Mouse (Mus musculus): Measurements from ENCODE around the gene Trmt61a.

The Trmt61a gene

DNA sequence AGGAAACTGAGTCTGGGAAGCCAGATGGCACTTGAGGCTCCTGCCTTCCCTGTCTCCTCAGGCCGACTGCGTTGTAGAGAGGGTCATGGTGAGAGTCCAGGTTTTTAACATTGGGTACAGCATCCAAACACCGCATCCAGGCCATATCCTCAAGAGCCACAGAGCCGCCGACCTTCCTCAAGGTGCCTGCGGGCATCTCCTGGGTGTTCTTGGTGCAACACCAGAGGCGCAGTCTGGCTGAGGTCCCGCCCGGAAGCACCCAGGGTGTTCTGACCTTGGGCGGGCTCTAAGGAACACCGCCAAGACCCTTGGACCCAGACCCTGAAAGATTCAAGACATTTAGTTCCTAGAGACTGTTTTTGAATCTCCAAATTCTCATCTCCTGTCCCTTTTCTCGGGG is 5.3 kb upstream of the Trmt61a start:
- no peak for DNase-seq

DNA sequence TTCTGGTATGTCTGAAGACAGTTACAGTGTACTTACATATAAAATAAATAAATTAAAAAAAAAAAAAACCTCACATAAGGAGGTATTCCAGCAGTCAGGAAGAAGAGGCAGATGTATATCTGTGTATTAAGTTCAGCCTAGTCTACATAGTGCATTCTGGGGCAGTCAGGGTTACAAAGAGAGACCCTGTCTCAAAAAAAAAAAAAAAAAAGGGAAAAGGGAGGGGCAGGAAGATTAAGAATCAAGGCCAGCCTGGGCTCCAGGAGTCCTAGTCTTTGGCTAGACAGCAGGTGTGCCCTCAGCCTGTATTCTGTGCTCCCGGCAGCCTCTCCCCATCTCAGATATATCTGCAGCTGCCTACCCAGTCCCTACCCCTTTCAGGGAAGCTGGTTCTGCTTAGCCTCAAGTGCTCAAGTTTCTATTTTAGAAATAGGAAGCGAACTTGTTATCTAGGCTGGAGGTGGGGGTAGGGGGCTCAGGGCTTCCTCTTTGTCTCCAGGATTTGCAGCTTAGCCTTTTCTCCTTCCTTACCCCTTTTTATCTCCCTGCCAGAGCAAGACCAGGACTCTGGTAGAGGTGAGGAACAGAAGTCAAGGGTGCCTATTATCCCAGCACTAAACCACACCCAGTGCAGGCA is 2.9 kb upstream of the Trmt61a start:
- DNase-seq = no peak

DNA sequence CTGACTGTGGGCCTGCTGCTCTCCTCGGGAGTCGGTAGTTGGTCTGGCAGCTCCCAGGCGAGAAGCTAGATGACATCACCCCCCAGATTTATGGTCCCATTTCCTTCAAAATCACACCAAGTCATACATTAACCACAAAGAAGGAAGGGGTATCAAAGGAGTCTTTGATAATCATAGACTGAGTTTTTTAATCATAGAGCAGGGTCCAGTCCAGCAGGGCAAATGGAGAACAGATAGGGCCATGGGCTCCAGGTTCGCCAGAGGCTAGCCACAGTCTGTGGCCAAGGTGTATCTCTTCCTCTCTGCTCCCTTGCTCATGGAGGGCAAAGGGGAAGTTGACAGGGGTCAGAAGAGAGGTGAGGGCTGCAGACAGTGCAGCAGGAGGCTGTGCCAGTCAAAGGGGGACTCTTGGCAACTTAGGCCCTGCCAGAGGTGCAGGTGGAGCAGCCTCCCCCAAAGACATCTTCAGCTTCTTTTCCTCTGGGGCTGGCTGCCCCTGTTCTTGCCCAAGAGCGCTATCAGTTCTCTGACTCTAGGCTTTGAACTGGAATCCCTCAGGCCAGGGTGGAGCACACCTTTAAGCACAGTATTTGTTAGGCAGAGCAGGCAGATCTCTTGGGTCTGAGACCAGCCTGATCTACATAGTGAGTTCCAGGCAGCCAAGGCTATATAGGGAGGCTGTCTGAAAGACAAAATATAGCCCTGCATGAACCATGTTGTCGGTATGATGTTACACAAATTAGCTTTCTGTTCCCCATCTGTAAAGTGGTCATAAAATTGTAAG is 1.9 kb upstream of the Trmt61a start:
- DNase-seq = no peak

DNA sequence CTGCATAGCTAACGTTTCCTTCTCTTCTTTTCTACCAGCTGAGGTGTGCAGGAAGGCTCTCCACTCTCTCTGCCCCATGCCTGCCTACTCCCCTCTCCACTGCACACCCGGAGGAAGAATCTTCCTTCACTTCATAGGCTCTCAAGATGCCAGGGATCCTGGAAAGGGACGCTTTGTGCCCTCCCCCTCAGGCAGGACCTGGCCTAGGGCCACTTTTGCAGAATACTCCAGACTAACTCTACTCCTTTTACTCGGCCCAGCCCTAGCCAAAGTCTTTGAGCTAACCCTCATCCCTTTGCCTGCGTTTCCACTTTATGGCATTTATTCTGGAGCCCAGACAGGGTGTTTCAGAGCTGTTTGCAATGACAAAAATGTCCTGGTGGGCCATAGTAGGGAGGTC is 484 bp upstream of the Trmt61a start:
- no peak for DNase-seq

DNA sequence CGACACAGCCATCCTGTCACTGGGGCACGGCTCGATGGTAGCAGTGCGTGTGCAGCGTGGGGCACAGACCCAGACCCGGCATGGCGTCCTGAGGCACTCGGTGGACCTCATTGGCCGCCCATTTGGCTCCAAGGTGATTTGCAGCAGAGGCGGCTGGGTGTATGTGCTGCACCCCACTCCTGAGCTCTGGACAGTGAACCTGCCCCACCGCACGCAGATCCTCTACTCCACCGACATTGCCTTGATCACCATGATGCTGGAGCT is 697 bp downstream of the Trmt61a start:
- DNase-seq = no peak

DNA sequence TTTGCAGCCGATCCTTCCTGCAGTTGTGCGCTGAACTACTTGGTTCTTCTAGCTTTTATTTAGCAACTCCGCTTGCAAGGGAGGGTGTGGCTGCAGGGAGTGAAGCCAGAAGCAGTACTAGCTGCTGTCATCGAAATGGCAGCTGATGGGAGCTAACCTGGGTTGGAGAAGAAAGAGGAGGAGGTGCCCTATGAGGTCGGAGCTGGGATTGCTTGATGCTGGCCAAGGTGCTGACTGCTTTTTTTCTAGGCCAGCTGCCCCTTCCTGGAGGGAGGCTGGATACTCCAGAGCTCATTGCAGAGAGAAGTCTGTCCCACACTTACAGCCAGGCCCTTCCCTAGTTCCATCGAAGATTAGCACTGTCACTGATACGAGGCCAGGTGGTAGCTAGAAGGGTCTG is 1.1 kb downstream of the Trmt61a start:
- no peak for DNase-seq

DNA sequence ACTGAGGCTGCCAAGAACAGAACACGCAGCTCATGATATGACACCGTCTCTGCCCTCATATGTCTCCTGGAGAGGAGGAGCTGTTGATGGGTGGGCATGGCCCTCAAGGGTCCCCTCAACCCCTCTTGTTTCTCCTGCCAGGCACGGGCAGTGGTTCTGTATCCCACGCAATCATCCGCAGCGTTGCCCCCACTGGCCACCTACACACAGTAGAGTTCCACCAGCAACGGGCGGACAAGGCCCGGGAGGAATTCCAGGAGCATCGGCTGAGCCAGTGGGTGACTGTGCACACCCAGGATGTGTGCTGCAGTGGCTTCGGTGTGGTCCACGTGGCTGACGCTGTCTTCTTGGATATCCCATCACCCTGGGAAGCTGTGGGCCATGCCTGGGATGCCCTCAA is 2.8 kb downstream of the Trmt61a start:
- DNase-seq = no peak

DNA sequence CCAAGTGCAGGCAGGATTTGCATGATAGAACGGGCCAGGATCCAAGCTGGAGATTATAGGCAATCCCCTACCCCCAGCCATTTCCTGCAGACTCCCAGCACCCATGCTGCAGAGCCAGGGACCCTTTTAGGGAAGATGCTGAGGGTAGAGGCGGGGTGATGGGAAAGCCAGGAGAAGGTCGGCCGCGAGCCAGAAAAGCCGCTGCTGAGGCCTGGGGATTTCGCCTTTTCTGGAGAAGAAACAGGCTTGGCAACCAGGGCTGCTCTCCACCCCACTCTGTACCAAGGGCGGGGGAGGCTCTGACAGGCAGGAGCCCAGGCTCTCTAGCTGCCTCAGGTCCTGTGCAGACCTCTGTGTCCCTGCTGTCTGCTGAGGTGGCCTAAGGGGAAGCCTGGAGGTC is 3.4 kb downstream of the Trmt61a start:
- no peak for DNase-seq

DNA sequence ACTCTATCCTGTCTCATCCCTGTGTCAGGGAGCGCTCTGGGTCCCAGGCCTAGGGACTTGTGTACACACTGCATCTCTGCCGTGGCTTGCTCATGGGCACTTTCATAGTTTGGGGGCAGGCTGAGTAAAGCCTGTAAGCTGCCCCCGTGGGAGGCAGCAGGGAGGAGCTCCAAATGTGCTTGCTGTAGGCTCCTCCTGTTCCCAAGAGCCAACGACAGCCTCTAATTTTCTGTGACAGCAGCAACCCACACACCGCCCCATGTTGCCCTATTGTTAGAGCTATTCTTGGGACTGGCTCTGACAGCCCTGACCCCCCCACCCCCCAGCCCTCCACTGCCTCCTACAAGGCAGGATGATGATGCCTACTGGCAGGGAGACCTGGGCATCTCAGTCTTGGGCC is 4.1 kb downstream of the Trmt61a start:
- DNase-seq = no peak

DNA sequence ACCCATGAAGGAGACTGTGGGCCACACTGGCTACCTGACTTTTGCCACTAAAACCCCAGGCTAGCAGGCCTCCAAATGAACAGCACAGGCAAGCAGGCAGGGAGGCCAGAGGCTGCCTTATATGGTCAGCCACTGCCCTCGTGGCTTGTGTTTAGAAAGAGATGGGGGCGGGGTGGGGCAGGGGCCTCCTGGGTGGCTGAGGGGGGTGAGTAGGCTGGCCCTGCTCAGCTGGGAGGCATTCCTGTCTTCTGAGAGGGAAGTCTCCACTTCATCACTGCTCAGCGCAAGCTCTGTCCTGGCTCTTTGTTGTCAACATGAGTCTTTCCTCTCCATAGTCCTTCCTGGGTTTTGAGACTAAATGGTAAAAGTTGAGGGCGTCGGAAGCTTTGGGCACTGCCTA is 4.9 kb downstream of the Trmt61a start:
- no peak for DNase-seq

DNA sequence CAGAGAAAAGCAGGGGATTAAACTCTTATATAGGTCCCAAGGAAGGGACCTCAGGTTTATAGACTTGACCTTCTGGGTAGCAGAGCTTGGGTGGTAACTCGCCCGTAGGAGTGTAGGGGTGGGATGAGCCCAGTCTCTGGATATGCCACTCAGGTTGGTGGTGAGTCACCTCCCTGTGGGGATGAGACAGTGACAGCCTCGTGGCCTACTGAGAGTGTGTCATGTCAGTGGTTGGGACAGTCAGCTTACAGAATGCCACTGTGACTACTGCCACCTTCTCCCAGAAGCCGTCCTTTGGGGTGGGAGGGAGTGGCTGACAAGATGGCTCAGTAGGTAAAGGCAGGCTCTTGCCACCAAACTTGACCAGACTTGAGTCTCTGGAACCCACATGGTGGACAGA is 8.5 kb downstream of the Trmt61a start:
- DNase-seq = no peak

DNA sequence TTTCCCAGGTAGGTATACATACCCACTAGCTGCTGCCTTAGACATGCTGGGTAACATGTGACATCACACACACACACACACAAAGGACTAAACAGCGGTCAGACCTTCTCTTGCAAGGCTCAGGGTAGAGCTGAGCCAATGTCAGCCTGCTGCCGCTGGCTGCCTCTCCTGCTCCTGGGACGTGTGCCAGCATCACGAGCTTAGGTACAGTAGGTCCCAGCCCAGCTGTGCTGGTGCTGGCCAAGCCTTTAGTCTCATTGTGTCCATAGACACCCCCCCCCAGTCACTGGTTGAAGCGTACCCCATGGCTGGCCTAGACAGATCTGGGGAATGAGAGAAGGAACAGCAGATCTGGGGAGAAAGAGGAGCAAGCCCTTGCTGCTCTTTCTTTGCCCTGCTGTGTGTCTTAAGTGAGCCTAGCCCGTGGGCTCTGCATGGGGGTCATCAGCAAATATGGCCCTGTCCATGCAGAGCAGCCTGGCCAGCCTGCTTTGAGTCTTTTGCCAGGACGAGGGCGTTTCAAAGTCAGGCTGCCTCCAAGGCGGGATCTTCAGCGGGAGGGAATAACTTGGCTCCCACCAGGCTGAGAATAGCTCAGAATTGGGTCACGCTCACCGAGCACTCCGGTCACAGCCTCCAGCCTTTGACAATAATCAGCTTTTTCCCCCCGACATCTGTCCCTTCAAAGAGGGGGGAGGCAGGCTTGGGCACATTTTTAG is 9.6 kb downstream of the Trmt61a start:
- DNase-seq = peak; percentile 71

DNA sequence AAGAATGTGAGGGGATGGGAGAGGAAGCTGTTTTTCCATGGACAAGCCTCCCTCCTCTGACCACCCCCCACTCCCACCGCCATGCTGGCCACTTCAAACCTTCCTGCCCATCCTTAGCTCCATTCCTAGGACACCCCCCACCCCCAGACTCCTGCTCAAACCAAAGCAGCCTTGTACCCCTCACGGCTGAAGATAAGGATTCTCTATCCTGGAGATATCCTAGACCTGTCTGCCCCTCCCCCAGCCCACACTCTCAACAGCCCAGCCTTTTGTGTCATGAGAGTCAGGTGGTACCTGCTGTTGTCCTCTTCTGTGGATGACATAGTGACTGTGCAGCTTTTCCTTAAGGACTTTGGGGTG is 10.1 kb downstream of the Trmt61a start:
- DNase-seq = no peak

DNA sequence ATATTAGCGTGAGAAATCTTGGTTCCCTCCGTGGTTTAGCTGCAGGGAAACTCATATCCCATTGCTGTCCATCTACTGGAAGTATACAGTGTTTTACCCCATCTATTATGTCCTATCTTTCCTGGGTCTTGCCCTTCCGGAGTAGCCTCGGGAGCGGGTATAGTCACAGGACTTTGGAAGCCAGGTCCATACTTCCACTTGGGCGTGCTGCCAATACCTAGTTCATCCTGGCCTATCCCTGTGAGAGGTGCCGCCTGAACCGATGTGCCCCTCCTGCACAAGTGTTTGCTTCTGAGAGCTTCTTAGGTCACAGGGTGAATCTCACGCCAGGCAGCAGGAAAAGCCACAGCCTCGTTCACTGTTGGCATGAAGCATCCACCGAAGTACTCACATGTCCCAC is 11.5 kb downstream of the Trmt61a start:
- peak; percentile 50 for DNase-seq

DNA sequence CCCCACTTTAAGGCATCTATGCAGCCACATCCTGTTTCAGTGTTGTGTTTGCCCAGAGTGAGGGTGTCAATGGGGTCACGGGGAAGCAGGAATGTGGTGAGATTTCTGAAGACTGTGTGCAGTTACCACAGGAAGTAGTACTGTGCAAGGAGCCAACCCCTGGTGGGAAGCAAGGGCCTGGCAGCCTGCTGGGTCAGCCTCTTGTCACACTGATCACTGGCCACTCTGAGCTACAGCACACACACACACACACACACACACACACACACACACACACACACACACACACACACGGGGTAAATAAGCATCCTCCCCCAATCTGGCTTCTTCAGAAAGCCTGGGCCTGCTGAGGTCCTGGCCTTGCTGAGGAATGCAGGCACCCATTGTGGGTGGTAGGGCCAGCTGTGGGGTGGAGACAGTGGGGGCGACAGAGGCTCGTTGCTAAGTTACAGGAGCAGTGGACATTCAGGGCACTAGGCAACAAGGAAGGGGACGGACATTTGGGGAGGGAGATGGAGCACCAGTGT is 13.5 kb downstream of the Trmt61a start:
- peak; percentile 56 for DNase-seq

DNA sequence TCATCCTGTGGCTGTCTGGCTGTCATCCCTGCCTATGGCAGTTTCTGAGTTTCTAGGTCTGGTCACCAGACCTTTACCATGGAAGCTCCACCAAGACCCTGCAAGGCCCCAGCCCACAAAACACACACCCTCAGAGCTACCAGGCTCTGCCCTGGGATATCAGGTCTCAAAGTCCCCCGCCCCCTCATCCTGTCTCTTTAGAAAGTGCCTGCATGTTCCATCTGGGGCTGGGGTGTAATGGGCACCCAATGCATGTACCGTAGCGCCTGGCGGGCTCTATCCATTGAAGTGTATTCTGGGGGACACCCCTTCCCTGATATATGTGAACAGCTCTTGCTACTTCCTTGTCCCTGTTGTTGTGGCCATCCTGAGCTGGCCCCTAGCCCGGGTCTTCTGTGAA is 15.0 kb downstream of the Trmt61a start:
- DNase-seq = no peak

DNA sequence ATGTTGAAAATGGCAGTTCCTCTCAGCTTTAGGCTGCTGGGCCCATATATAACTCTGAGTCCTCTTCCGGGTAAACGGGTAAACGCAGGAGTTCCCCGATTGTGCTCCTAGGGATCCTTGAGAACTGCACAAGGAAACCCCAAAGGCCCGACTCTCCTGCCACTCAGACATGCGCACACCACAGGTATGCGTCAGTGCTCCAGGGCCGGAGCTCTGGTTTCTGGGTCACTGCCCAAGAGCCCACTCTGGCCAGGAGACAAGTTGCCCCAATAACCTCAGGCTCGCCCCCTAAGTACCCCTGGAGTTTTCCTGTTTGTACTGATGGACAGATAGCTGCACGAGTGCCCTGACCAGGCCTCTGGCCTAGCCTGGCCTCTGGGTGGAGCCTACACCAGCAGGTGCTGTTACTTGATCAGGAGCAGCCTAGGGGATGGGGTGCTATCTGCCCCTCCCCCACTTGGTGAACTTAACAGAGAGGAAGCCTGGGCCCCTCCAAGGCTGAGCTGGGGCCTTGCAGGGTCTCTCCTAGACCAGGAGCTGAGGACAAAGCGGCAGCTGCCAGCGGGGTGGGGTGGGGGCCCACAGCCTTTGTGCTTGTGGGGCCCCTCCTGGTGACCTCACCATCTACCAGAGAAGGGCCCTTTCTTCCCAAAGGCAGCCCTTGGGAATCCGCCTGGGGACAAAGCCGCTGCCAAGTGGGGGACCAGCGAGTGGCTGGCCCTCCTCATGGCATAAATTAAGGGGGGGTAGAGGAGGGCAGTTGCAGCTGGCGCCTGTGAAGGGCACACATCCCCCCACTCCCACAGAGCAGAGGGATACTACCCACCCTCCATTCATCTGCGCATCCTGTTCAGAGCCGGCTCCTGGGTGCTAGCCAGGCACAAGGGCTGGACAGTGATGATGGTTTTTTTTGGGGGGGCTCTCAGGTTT is 15.7 kb downstream of the Trmt61a start:
- peak; percentile 45 for DNase-seq

DNA sequence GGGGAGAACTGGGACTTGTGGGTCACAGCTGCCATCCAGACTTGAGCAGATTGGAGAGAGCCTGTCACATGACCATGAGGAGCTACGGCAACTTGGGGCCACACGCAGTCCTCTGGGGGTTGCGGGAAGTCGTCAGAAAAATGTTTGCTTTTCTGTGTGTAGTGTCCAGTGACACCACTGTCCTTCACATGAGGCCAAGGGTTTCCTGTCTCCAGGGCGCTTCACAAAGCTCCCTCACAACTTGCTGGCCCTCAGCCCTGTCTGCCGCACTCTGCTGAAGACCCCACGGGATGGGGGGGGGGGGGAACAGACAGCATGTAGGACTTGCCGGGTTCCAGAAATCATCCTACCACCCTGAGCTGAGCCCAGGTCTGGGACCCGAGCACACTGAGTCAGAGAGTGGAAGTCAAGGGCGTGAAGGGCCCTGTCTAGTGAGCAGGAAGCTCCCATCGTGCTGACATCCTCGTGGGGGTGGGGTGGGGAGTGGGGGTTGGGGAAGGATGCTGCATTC is 16.4 kb downstream of the Trmt61a start:
- DNase-seq = no peak

DNA sequence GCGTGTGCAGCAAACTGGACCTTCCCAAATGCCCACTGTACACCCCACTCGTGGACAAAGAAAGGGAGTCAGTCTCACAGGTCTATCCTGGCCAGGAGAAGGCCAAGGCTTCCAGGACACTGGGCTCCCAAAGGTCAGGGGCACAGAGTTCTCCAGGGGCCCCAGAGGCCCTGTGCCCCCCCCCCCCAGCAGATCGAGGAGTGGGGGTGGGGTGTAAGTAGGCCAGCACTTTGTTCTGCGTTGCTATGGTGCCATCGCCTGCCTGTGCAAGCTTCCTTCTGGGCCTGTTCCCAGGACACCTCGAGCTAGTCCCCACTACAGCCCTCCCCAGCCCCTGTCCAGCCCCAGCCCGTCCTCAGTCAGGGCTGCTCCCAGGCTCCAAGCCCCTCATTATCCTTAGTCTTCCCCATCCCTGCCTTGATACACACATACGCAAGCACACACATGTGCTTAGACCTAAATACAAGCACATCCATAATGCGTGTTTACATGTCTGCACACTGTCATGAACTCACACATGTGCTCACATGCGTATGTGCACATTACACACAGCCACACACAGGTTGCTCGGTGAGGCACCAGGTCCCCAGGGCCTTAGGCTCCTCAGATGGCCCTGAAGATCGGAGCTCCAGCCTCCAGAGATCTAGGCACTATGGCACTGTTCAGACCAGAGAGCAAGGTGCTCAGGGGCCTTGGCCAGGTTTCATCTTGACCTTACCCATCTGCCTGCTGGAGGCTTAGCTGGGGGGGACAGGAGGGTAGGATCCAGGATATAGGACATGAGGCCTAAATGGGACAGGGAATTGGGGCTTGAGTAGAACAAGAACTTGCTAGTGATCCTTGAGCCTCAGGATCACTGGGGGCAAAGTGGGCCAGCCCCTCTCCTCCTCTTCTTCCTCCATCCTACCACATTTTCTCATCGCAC is 17.2 kb downstream of the Trmt61a start:
- DNase-seq = no peak

DNA sequence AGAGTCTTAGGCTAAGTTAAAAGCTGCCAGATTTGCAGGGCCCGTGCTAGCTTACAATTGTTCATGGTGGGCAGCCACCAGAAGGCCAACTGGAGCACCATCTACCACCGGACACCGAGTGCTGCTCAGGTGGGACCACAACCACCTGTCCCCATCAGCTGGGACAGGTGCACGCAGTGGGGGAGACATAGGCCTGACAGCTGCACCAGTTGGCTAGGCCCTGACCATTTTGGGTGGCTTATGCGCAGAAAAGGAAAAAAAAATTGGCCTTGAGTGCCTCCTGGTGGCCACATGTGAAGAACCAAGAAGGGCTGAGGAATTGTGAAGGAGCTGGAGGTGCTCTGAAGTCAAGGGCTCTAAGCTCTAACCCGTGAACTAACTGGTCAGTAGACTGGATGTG is 18.3 kb downstream of the Trmt61a start:
- DNase-seq = peak; percentile 81

DNA sequence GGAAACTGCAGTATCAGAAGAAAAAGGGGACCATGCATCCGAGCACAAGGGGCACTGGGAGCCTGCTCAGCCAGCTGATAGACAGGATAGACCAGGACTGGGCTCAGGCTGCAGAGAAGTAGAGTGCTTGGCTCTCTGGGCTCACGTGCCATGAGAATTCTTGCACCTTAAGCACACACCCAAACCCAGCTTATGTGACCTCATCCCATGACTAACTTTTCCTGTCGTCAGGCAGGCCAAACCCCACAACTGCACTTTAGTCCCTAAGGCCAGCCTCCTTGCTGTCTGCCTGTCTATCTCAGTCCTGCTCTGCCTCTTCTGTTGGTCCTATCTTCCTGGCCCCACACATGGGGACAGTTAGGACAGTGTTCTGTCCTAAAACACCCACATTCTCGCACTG is 19.8 kb downstream of the Trmt61a start:
- DNase-seq = no peak

Measured in lung, postnatal 36 days (tissue).